Mouse (Mus musculus) left cerebral cortex, postnatal 4 days (tissue): ENCODE measurements at regions not wholly inside any gene's neighbourhood (a gene's known extent, or its start where the extent isn't known, plus 50 kb on each side); places are given as distances from the start of the nearest gene placed in this dataset.

Experiments
- DNase-seq: peaks from one replicate; pipeline ENCODE4 v3.0.0-alpha.2; 2022
- intact Hi-C: fragments of 180-260 bp; cut with DNase I; formaldehyde crosslinking; loops from one replicate; pipeline ENCODE4 v1.15.1; 2025

DNA sequence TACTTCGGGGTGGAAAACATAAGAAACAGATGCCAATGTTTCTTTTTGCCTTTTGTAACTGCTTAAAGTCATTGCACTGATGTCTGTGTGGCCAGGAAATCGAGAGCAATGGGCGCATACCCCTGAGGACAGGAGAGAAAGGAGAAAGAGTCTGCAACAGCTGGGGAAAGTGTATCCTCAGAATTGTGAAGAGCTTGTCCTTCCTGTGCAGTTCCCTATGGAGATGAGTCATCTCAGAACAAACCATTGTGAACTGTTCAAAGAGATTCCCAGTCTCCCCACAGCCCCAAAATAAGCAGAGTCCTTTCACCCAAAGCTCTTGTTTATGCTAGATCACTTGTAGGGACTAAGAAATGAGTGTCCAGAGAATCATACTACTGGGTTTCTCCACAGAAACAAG is 343.3 kb downstream of the Rnd3 start:
- DNase-seq = no peak
- intact Hi-C loops = no loop called here

DNA sequence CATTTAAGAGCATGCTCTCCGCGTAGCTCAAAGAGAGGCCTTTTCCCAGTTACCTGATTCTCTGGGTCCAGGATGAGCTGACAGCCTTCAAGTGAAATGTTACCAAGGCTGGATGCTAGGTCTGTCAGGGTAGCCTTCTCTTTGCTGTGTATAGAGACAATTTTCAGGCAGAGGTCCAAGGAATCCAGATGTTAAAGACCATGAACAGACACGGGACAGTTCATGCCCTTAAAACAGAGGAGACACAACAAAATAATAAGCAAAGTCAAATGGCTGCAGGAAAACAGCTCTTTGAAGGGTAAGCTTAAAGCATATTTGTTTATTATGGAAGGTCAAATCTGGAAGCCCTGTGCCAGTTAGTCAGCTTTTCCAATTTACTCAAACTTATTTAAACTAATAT is 352.8 kb downstream of the Rnd3 start:
- intact Hi-C loops = no loop called here

DNA sequence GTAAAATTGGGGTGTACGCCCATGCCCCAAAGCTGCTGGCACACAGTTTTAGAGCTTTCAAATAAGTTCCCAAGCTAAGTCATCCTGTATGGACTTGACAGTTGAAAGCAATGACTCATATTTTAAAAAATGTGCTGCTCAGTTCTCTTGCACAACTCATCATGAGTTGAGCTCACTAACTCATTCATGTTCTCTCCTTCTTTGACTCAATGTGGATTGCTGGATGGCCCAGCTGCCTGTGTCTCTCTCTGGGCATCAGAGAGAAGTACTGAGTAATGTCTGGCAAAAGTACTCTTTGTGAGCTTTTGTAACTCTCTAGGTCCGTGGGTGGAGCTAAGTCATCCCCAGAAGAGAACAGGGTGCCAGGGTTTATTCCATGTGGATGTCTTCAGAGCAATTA is 355.3 kb downstream of the Rnd3 start:
- intact Hi-C loops = no loop called here
- DNase-seq = no peak

More for the DNA sequence above, 352.8 kb downstream of the Rnd3 start:
- no peak for DNase-seq

DNA sequence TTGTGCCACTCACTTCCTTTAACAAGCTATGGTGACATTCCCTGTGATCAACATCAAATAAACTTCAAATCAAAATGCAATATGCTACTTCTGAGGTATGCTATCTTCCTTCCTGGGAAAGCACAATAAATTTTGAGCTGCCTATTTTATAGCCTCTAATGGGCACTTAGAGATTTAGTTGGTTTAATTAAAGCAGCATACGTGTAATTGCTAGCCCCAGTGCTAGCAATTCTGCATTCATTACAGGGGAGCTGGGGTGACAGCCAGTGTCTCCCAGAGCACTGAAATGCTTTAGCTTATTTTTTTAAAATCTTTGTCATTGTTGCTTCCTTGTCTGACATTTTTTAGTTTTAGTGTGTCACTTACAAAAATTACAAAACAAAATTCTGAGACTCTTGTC is 355.8 kb downstream of the Rnd3 start:
- intact Hi-C loops = no loop called here
- DNase-seq = no peak

DNA sequence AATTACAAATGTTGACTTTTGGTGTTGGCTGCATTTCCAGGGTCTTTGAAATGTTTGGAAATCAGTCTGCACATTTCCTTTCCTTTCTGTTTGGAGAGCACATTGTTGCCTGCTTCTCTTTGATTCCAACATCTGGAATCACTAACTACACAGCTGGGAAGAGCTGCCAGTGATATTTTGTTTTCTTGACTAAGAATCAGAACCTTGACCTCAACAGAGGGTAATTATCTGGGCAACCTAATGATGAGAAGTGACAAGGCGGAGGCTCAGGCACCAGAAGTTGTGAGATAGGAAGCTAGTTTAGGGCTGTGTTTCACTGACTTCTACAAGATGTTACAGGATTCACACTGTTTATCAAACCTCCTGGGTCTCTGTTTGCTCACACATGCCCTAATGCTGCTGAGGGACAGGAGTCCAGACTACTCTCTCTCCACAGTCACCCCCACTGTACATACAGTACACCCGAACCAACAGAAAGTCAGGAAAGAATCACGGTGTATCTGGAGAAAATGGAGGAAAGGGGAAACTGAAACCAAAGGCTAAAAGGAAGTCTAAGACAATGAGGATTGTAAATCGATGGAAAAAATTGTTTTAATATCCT is 359.8 kb downstream of the Rnd3 start:
- intact Hi-C loops = no loop called here
- DNase-seq = no peak

DNA sequence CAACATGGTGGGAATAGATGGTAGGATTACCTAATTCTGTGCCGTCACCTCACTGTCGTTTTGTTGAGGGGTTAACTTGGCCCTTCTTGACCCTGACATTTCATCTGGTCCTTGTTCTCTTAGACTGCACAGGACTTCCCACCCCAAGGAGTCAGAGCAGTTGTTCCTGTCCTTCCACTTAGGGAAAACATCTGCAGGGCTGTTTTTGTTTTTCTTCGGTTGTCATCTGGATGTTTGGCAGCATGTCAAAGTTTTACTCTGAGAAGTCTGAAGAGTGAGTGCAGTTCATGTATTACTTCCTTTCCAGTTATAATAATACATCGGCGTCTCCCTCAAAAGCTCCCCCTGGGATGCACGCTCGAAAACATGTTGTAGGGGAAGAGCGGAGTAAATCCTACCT is 376.8 kb downstream of the Rnd3 start:
- intact Hi-C loops = no loop called here
- no peak for DNase-seq

DNA sequence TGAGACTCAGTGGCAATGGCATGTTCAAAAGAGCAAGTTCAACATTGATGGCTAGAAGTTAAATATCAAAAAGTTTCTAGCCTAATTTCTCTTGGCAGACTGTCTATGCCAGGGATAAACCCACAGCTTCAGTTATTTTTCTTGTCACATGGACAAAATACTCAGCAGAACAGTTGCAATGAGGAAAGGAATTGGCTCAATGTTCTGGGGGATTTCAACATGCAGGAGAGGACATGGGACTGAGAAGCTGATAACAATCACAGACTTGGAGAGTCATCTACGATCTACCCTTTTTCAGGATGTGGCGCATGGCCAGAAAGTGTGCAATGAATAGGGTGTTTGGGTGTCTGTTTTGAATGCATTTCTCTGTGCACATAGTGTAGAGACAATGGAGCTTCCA is 389.9 kb downstream of the Rnd3 start:
- no peak for DNase-seq
- intact Hi-C loops = no loop called here

DNA sequence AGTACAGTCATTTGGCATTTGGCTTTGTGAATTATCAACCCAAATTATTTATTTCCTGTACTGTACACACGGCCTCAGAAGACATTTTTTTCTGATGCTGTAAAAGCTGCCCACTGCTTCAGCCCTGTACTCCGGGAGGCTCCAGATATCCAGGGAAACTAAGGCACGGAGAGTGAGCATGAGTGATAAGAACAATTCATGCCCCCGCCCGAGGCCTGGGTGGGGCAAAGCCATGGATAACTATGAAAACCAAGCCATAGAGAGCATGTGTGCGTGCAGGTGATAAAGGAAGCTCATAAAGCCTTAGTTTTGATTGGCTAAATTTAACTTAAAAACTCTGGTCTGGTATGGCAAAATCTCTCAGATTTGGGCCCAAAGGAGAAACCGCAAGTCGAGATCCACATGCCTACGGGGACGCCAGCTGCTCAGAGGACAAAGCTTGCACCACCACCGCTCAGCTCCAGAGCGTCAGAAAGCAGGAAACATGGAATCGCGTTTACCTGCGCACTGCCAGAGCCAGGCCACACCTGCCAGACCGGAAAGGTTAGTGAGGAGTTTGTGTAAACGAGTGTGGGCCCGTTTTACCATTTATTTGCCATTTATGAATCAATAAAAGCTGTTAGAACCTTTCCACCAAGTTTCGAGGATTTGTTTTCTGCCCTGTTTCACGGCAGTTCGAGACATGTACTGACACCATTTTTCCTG is 390.9 kb downstream of the Rnd3 start:
- intact Hi-C loops = no loop called here
- no peak for DNase-seq

DNA sequence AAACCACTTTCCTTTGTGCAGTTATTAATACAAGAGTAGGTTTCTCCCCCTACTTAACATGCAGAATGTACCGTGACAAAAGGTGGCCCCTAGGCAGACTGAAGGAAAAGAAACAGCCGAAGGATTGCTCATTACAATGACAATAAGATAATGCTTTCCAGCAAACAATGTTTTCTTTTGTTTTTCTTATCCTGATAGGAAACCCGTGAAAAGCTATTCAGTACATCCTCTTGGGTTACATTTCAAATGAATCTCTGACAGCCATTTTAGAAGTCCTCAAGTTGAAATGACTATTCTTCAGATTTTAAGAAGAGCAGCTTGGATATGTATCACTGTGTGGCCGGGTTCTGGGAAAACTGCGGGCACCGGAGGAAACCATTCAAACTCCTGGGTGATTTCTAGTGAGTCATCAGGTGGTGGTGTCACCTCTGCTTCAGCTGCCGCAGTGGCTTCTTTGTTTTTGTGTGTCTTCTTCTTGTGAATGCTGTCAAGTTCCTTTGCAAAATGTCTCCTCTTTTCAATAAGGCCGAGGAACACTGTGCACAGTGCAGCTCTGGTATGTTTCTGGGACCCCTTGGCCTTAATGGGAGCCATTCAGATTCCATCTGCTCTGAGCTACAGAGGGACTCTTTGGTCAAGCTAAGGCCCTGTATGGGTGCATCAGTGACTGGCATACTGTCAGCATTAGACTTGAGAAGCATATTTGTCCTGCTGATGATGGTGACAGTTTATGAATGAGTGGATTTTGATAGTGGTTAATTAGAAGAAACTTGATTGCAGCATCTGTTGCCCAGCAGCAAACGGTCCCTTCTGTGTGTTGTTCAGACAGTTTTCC is 393.1 kb downstream of the Rnd3 start:
- no peak for DNase-seq
- intact Hi-C loops = no loop called here

DNA sequence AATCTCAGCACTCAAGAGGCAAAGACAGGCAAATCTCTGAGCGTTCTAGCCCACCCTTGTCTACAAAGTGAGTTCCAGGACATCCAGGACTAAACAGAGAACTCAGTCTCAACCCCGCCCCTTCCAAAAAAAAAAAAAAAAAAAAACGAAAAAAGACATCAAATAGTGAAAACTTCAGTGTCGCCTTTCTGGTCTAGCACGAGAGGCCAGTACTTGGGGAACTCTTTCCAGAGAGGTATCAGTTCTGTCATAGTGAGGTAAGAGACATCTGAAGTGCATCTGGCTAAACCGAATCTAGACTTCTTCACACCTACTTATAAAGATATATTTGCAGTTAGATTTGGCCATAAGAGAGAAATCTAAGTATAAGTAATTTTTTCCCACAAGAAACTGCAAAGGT is 393.8 kb downstream of the Rnd3 start:
- intact Hi-C loops = no loop called here
- DNase-seq = no peak

DNA sequence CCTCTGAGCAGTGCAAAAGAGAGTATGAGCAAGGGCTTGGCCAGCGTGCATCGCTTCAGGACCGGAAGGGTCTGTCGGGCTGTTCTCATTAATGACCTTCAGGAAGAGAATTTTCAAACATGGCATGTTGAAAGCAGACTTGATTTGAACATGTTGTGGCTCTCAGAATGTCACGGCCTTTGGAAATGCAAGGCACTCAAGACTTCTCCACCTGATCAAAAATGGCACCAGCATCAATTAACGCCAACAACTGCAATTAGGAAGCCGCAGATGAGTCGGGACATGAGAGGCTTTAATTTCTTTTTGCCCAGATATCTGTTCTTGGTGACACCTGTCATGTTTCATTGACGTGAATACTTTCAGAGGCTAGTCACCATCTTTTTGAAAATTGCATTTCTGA is 396.5 kb downstream of the Rnd3 start:
- intact Hi-C loops = no loop called here

DNA sequence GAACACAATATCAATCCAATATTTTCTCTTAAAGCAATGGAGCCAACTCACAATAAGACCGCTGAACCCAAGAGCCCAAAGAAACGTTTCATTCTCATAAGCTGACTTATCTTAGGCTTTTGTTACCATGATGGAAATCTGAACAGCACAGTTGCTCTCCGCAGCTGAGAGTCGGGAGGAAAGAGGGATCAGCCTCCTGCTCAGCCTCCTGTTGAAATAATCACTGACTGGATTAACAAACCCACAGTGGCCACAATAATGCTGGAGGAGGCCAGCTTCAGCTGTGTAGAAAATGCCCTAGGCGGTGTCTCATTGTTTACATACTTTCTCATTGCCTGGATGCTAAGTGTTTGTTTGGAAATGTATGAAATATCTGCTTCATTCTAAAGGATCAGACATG is 398.1 kb downstream of the Rnd3 start:
- no peak for DNase-seq
- intact Hi-C loops = no loop called here

More for the DNA sequence above, 396.5 kb downstream of the Rnd3 start:
- DNase-seq = no peak

DNA sequence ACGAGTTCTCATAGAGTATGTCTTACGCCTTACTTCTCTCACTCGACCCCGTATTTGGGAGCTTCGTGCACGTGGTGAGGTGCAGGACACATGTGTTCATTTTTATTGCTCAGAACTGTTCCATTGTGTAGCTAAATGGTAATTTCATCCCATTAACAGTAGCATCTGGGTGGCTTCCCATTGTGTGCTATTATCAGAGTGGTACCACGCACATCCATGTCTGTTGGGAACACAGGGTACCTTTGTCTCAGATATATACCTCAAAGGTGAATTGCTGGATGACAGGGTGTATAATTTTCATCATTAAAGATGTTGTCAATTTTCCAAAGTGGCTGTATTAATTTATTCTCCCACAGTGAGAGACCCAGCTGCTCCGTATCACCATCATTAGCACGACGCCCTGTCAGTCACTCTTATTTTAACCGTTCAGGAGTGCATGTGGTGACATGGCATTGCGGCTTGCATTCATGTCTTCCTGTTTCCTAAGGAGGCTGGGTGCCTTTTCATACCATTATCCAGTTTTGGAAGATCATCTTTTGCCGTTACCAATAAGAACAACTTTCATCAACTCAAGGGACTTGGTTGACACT is 404.2 kb downstream of the Rnd3 start:
- intact Hi-C loops = no loop called here
- DNase-seq = no peak

DNA sequence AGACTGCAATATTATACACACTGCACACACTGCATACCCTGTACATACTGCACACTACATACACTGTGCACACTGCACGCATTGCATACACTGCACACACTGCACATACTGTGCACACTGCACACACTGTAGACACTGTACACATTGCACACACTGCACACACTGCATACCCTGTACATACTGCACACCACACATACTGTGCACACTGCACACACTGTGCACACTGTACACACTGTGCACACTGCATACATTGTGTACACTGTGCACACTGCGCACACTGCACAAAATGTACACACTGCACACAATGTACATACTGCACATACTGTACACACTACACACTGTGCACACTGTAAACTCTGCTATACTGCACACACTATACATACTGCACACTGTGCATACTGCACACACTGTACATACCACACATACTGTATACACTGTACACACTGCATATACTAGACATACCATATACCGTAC is 405.1 kb downstream of the Rnd3 start:
- intact Hi-C loops = no loop called here

DNA sequence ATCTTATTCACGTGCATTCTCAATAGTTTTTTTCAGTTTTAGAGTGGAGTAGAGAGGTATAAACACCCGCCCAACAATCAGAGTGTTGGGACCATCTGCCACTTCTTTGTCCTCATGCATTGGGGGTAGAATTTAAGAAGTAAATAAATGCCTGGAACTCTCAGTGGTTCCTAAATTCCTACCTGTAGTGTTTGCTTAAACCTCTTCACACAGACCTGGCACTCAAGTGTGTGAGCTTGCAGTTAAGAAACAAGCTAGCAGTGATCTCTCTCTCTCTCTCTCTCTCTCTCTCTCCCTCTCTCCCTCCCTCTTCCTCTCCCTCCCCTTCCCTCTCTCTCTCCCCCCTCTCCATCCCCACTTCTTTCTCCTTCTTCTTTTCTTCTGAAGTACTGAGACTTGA is 406.5 kb downstream of the Rnd3 start:
- intact Hi-C loops = no loop called here

More for the DNA sequence above, 405.1 kb downstream of the Rnd3 start:
- no peak for DNase-seq

DNA sequence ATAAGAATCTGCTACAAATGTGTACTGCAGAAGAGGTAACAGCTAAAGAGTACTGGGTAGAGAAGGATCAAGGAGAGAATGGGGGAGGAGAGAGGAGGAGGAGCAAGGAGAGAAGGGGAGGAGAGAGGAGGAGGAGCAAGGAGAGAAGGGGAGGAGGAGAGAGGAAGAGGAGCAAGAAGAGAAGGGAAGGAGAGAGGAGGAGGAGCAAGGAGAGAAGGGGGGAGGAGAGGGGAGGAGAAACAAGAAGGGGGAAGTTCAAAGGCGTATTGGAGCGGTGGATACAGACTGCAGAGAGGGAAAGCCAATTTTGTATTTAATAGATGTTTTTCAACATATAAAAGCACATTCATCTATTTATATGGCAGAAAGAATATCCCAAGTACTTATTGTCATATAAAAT is 407.6 kb downstream of the Rnd3 start:
- no peak for DNase-seq

More for the DNA sequence above, 406.5 kb downstream of the Rnd3 start:
- no peak for DNase-seq

DNA sequence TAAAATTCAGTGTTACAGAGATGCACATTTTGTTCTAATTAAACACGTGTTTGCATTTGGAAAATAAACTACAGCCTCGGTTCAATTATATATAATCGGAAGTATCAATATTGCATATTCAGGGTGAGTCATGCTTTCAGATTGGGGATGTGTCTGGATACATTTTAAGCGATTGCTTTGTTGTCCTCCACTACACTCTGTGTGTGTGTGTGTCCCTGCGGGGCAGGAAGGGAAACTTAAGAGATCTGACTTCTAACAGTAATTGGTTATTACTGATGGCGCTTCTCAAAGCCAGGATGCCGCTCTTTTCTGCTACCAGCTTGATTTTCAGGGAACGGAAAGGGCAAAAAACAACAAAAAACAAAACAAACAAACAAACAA is 409.3 kb downstream of the Rnd3 start:
- intact Hi-C loops = no loop called here
- DNase-seq = no peak

More for the DNA sequence above, 407.6 kb downstream of the Rnd3 start:
- intact Hi-C loops = no loop called here

DNA sequence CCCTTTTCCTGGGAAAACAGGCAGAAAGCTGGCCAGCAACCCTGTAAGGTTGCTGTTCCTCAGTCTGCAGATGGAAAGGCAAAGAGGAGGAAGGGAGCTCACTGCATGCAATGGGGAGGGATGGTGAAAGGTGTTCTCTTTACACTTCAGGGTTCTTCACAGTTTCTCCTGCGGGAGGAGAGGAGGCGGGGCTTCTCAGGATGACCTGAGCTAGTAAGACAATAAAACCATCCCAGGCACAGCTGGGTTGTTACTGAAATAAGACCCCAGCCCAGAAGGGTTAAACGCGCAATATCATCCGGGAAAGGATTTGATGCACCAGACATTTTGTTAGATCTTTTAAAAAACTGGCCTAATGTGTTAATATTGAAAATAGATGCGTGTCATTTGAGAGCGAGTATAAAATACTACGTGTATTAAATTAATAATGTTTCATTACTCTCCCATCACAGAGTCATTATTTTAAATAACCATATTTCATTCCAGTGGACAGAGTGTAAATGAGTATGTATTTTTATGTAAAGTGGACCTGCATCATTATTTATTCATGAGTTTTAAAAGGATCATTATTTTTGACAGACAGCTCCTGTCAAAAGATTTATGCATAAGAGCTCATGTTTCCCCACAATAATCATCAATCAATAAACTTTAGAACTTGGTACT is 409.8 kb downstream of the Rnd3 start:
- no peak for DNase-seq
- intact Hi-C loops = no loop called here

DNA sequence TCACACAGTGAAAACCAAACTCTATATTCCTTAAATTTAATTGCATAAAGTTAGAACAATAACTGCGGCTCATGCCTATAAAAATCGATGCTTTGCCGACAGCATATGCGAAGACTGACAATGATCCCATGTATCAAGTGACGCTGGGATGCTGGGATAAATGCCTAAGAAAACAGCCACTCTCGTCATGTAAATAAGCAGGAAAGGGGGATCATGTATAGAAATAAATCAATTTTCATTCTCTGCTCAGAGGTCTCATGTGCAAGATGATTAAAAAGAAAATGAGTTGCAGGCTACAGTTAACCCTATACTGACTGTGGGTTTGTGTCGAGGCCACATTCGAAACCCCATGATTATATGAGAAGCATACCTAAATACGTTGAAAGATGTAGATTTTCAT is 411.2 kb downstream of the Rnd3 start:
- intact Hi-C loops = no loop called here
- DNase-seq = no peak

DNA sequence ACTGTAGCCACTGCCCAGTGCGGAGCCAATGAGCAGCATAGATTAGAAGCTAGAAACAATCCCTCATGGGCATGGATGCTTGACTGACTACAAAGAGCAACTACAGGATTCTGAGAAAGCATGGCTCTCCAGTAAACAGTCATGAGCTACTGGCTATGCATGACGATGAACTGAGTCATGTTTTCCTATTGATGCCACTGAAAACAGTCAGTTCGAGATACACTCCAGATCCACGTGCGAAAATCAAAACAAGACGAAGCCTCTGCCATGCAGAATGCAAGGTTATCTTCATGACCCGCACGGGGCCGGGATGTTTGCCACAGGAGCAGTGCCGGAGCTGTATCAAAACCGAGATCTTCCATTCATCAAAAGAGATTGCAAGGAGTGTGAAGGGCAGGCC is 413.9 kb downstream of the Rnd3 start:
- DNase-seq = no peak
- intact Hi-C loops = no loop called here

DNA sequence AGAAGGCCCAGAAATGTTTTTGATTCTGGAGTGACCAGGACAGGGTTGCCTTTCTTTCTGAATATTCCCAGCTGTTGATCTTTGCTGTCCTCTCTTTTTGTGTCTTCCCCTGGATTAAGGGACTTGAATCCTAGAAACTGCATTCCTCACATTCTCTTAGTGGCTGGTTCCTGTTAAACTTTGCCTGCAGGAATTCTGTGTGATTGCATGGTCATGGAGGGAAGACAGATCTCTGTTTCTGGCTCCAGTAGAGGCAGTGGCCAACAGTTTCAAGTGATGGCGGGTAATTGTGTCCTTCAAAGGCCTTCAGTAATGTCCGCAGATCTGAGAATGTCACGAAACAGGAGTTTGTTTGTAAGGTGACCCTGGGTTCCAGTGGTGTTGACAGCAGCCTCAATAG is 410.1 kb upstream of the Mmadhc start:
- intact Hi-C loops = no loop called here
- DNase-seq = no peak
